Mouse (Mus musculus) thymus, postnatal 25 days (tissue): ENCODE data around the gene Vmn1r44.
"Not testable (repeated sequence)": the region's sequence is repeated elsewhere in the genome, so short reads cannot be mapped to it uniquely, and the experiment has no call there.

Experiments
- DNase-seq: peaks from one replicate; pipeline ENCODE4 v3.0.0; 2022

Vmn1r44 gene

GRCm38 (mm10) chr6:89883360-89883759 lies at the start of gene Vmn1r44:
Gene Vmn1r44 (plus strand): TSS chr6:89883660.
- no peak for DNase-seq

GRCm38 (mm10) chr6:89857552-89857951 lies 25.9 kb upstream of the Vmn1r44 start:
- no peak for DNase-seq

DNA sequence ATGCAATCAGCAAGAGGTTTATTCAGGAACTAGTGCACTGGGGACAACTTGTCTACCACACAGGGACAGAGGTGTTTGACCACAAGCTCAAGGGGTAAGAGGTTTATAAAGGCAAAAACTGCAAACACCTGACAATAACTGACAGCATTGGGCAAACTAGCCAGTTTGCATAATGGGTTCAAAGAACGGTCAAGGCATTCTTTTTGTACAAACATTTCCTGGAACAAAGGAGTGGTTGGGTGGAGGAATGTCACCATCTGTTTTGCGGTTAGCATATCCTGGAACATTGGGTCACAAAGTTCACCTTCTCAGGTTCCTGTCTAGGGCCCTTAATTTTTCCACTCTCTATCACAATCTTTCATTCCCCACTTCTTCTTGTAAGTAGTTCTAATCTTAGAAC lies 23.6 kb upstream of the Vmn1r44 start:
- no peak for DNase-seq

DNA sequence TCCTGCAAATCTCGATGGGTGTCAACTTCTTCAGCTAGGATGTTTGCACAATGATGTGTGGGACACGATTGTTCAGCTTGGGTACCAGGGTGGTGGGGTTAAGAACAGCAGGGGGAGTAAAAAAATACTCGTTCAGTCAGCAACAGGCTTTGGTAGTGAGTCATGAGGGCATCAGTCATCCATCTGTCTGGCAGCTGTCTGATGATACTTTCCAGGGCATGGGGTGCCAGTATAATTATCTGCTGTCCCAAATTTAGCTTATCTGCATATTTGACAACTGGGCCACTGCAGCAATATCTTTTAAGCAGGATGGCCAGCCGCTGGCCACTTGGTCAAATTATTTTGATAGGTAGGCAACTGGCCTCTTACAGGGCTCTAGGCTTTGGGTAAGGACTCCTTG lies 19.7 kb upstream of the Vmn1r44 start:
- DNase-seq, result no peak

DNA sequence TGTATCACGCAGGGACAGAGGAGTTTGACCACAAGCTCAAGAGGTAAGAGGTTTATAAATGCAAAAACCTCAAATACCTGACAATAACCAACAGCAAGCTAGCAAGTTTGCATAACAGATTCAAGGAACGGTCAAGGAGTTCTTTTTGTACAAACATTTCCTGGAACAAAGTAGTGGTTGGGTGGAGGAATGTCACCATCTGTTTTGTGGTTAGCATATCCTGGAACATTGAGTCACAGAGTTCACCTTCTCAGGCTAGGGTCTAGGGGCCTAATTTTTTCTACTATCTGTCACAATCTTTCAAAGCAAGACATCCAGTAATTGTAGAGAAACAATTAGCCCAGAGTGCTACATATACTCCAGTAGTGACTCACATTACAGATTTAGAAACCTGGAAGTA lies 16.2 kb upstream of the Vmn1r44 start:
- DNase-seq, result no peak

DNA sequence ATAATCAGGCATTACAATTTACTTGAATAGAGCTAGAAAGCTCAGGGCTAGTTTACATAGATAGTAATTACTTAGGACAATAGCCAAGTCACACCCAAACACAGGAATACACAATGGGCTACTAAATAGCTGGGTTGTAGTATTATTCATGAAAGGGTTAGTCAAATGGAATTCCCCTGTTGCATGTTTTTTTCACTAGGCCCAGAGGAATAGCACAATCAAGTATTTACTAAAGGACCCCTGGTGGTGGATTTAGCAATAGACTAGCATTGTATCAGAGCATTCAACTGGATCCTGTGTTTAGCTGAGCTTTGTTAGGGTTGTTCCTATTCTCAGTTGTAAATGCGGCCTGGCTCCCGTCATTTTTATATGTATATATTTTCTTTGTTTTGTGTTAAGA lies 15.5 kb upstream of the Vmn1r44 start:
- DNase-seq, result no peak

DNA sequence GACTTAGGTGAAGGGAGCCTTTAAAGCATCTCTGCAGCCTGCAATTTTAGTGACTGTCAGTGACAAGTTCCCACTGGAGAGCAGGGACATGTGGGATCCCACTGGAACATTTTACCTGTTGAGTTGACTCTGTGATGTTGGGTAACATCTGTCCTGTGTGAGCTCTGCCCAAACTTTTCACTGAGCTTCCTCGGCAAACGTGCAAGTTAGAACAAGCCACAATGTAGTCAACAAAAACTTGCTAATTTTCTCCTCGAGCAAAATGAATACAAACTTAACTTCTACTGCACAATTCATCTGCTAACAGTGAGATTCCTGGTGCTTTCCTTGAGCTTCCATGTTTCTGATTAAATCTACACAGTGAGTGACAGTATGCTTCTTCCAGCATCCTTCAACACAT lies 7.1 kb upstream of the Vmn1r44 start, which contains the start of the genes Vmn1r42 and Vmn1r43:
Gene Vmn1r42 (minus strand): TSS at position 101 of the 400 bp plus-strand sequence.
Gene Vmn1r43 (minus strand): TSS at position 101 of the 400 bp plus-strand sequence.
- DNase-seq, result not testable (repeated sequence)

- no peak for DNase-seq
These were observed 6.5 kb upstream of the Vmn1r44 start for GRCm38 (mm10) chr6:89876963-89877362.

- DNase-seq, result no peak
These were observed 2.6 kb upstream of the Vmn1r44 start for GRCm38 (mm10) chr6:89880867-89881266.

DNA sequence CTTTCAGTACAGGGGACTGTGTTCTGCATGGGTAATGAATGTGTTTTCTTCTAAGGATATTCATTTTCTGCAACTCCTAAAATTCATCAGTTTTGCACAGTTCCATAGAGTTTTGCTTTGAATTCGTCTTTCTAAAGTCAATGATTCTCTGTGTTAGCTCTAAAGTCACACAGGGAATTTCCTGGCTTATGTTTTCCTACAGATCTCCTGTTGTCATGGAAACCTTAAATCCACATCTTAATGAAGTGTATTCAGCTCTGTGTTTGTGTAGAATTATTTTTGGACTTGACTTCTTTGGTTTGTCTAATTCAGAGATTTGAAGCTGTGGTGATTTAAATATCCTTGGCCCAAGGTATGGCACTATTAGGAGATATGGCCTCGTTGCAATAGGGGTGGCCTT lies 352 bp downstream of the Vmn1r44 start:
- no peak for DNase-seq

DNA sequence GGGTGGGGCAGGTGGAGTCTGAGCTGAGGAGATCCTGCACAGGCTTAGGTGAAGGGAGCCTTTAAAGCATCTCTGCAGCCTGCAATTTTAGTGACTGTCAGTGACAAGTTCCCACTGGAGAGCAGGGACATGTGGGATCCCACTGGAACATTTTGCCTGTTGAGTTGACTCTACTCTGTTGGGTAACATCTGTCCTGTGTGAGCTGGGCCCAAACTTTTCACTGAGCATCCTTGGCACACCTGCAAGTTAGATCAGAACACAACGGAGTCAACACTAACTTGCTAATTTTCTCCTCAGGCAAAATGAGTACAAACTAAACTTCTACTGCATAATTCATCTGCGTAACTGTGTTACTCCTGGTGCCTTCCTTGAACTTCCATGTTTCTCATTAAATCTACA lies 57.0 kb downstream of the Vmn1r44 start, which contains the start of gene Vmn1r45:
Gene Vmn1r45 (minus strand): TSS at position 101 of the 400 bp plus-strand sequence.
- DNase-seq, result not testable (repeated sequence)

DNA sequence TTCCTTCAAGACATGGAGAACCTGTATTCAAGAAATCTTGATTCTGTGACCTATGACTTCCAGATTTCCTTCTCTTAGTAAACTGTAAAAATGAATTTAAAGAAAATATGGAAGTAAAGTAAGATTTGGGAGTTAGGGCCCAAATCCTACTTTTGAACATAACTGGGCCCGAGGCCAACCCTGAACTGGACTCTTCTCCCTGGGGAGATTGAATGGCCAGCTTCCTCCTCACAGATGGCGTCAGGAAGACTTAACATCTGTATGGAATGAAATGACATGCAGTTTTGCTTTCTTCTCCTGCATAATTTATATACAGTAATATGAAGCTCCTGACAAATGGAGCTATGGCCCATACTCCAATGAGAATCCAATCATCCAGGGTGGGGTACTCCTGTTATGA lies 57.5 kb downstream of the Vmn1r44 start:
- DNase-seq, result no peak
